Mouse (Mus musculus): ENCODE measurements around the gene Psmg3. TPM values are rescaled to one million over a fixed set of nuclear protein-coding genes. Genes with fewer than 3 reads are reported as not detected.
A peak's percentile ranks its signal among the peaks of the same experiment; 100 is the strongest.

Psmg3 gene
- polyA plus RNA-seq, 1 experiment from 2014 or later = 74.0 TPM

- H3K4me1 ChIP-seq = no peaks in the 10 kb centered on the region
- peaks cover 16% of the 10 kb centered on the region for H3K27me3 ChIP-seq (replicated peaks)
- H3K4me3 ChIP-seq = no peak overlapping the region
- no peak overlapping the region for H3K9ac ChIP-seq
- H3K36me3 ChIP-seq (replicated peaks) = no peaks in the 10 kb centered on the region
- no peak overlapping the region for H3K27ac ChIP-seq
- WGBS = 68% methylated on average over 20 of the region's 20 CpGs
- no peak overlapping the region for H3K4me2 ChIP-seq
- no peak for ATAC-seq (replicated peaks)
- no peaks in the 10 kb centered on the region for H3K9me3 ChIP-seq
These were observed 14.1 kb downstream of the Psmg3 start for GRCm38 (mm10) chr5:139812398-139813125.

- no peak overlapping the region for H3K4me3 ChIP-seq
- H3K9ac ChIP-seq = no peak overlapping the region
- H3K4me1 ChIP-seq = no peaks in the 10 kb centered on the region
- H3K36me3 ChIP-seq (replicated peaks) = no peaks in the 10 kb centered on the region
- no peak overlapping the region for H3K27ac ChIP-seq
- 80% methylated on average over 15 of the region's 15 CpGs for WGBS
- H3K4me2 ChIP-seq = no peak overlapping the region
- ATAC-seq (replicated peaks) = no peak
- no peaks in the 10 kb centered on the region for H3K9me3 ChIP-seq
- H3K27me3 ChIP-seq (replicated peaks) = peaks cover 16% of the 10 kb centered on the region
These were observed 14.8 kb downstream of the Psmg3 start for GRCm38 (mm10) chr5:139811677-139812397.

GRCm38 (mm10) chr5:139809397-139809796, 17.3 kb downstream of the Psmg3 start:
- WGBS = 61% methylated on average over 4 of the region's 4 CpGs
- ATAC-seq (replicated peaks) = no peak

GRCm38 (mm10) chr5:139805924-139806323, 20.8 kb downstream of the Psmg3 start:
- H3K27me3 ChIP-seq (replicated peaks) = no peaks in the 10 kb centered on the region
- H3K4me2 ChIP-seq = no peak overlapping the region
- H3K27ac ChIP-seq = no peak overlapping the region
- no peak overlapping the region for H3K4me3 ChIP-seq
- peaks cover 4% of the 10 kb centered on the region; the same call in 1 of the 2 replicates for H3K36me3 ChIP-seq (replicated peaks)
- no peak overlapping the region for H3K9ac ChIP-seq
- H3K4me1 ChIP-seq = peaks cover 6% of the 10 kb centered on the region; the same call in 1 of the 2 replicates
- ATAC-seq (replicated peaks) = no peak
- H3K9me3 ChIP-seq = no peaks in the 10 kb centered on the region
- 93% methylated on average over 8 of the region's 8 CpGs for WGBS

More at GRCm38 (mm10) chr5:139809397-139809796, 17.3 kb downstream of the Psmg3 start:
- Histone ChIP-seq H3K27ac (no peak overlapping the region), H3K4me2 (no peak overlapping the region), H3K4me1 (no peaks in the 10 kb centered on the region), H3K9me3 (no peaks in the 10 kb centered on the region), H3K9ac (no peak overlapping the region), H3K4me3 (no peak overlapping the region), H3K27me3 (replicated peaks) (peaks cover 12% of the 10 kb centered on the region), H3K36me3 (replicated peaks) (no peaks in the 10 kb centered on the region)

DNA sequence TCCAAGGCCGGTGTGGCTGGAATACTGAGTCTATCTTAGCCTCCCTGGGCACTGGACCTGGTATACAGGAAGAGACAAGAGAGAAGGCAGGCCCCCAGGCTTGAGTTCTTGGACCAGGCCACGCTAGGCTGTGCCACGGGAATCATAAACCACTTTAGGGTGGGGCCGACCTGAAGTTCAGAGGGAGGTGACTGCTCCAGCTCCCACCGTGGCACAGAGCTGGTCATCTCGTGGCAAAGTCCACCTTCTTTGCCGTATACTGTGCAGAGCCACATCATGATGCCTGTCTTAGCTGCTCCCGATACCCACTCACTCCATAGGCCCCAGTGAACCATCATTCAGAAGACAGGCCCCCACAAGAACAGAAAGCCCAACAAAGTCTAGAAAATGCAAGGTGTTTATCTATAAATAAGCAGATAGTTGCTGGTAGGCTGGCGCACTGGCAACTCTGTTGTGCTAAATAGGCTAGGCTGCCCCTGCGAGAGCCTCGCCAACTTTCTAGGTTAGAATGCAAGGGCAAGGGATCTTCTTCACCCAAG, 22.0 kb downstream of the Psmg3 start:
- ATAC-seq (replicated peaks) = no peak
- H3K36me3 ChIP-seq (replicated peaks) = peaks cover 12% of the 10 kb centered on the region; the same call in 1 of the 2 replicates
- no peak overlapping the region for H3K4me3 ChIP-seq
- 89% methylated on average over 11 of the region's 11 CpGs for WGBS
- H3K9ac ChIP-seq = no peak overlapping the region
- no peak overlapping the region for H3K4me2 ChIP-seq
- H3K27ac ChIP-seq = no peak overlapping the region
- H3K27me3 ChIP-seq (replicated peaks) = no peaks in the 10 kb centered on the region
- peaks cover 8% of the 10 kb centered on the region; the same call in 1 of the 2 replicates for H3K4me1 ChIP-seq
- H3K9me3 ChIP-seq = no peaks in the 10 kb centered on the region

DNA sequence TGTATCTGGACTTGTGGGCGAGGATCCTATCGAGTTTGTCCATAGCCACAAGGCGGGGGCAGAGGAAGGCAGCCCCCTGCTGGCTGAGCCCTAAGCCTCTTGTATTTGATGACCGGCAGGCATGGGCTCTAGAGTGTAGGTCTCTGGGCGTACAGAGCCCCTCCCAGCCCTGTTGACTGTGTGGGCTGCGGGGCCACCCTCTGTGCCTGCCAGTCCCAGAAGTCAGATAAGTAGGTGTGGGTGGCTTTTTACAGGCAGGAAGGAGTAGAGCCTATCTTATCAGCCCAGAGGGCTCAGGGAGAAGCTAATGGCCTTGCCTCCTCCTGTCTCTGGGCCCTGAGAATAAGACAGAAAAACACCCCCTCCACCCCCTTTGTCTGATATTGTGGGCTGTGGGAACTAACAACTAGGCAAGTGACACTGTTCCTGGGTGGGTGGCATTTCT, 22.6 kb downstream of the Psmg3 start:
- no peak for ATAC-seq (replicated peaks)
- H3K9ac ChIP-seq = no peak overlapping the region
- no peak overlapping the region for H3K27ac ChIP-seq
- 4% methylated on average over 6 of the region's 6 CpGs for WGBS
- H3K9me3 ChIP-seq = no peaks in the 10 kb centered on the region
- peaks cover 12% of the 10 kb centered on the region; the same call in 1 of the 2 replicates for H3K36me3 ChIP-seq (replicated peaks)
- H3K4me1 ChIP-seq = peaks cover 13% of the 10 kb centered on the region
- no peak overlapping the region for H3K4me3 ChIP-seq
- no peaks in the 10 kb centered on the region for H3K27me3 ChIP-seq (replicated peaks)
- H3K4me2 ChIP-seq = no peak overlapping the region

DNA sequence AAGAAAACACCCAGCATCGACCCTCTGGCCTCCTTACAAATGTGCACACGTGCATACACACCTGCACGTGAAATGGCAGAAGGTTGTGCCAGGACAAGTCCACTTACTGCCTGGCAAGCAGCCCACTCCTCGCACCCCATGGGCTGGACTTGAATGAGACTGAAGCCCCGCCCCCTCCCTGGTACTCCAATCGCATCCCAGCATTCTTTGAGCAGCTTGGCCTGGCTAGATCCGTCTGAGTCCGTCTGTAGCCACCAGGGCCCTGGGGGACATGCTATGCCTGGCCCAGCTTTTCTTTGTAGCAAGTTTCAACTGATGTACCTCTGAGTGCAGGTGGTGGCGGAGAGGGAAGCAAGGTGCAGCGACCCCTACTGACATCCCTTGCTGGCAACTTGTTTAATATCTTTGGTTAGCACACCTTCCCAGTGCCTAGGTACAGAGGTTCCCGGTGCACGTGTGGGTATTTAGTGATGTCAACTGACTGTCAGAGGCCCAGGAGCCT, 23.0 kb downstream of the Psmg3 start:
- H3K4me3 ChIP-seq = no peak overlapping the region
- H3K9ac ChIP-seq = no peak overlapping the region
- no peak overlapping the region for H3K4me2 ChIP-seq
- H3K36me3 ChIP-seq (replicated peaks) = peaks cover 12% of the 10 kb centered on the region; the same call in 1 of the 2 replicates
- H3K27ac ChIP-seq = no peak overlapping the region
- H3K4me1 ChIP-seq = peaks cover 18% of the 10 kb centered on the region
- ATAC-seq (replicated peaks) = peak; percentile 34; the same call in 1 of the 2 replicates
- WGBS = 10% methylated on average over 12 of the region's 12 CpGs
- no peaks in the 10 kb centered on the region for H3K27me3 ChIP-seq (replicated peaks)
- H3K9me3 ChIP-seq = no peaks in the 10 kb centered on the region

- Histone ChIP-seq H3K4me1 (peaks cover 23% of the 10 kb centered on the region), H3K27me3 (replicated peaks) (no peaks in the 10 kb centered on the region), H3K36me3 (replicated peaks) (peaks cover 12% of the 10 kb centered on the region; the same call in 1 of the 2 replicates), H3K4me3 (no peak overlapping the region), H3K27ac (no peak overlapping the region), H3K9ac (no peak overlapping the region), H3K9me3 (no peaks in the 10 kb centered on the region), H3K4me2 (no peak overlapping the region)
- no peak for ATAC-seq (replicated peaks)
- 81% methylated on average over 8 of the region's 8 CpGs for WGBS
These were observed 23.5 kb downstream of the Psmg3 start for GRCm38 (mm10) chr5:139803165-139803564.

DNA sequence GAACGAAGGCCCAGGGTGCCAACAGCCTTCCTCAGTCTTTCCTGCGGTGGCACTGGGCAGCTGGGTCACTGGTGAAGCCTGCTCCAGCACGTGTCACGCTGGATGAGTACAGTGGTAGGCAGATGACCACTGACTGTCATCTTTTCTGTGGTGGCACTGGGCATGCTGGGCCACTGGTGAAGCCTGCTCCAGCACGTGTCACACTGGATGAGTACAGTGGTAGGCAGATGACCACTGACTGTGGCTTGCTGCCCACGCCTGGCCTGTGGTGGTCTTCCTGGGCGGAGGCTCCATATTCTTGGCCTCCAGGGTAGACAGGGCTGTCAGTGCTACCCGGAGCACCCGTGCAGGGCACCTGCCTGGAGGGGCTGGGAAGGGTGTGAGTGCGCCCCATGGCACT, 24.8 kb downstream of the Psmg3 start:
- H3K27ac ChIP-seq = no peak overlapping the region
- no peak overlapping the region for H3K9ac ChIP-seq
- ATAC-seq (replicated peaks) = no peak
- 93% methylated on average over 10 of the region's 10 CpGs for WGBS
- peaks cover 12% of the 10 kb centered on the region; the same call in 1 of the 2 replicates for H3K36me3 ChIP-seq (replicated peaks)
- H3K4me2 ChIP-seq = no peak overlapping the region
- no peaks in the 10 kb centered on the region for H3K9me3 ChIP-seq
- H3K4me1 ChIP-seq = peaks cover 36% of the 10 kb centered on the region
- H3K4me3 ChIP-seq = no peak overlapping the region
- H3K27me3 ChIP-seq (replicated peaks) = no peaks in the 10 kb centered on the region

- 95% methylated on average over 8 of the region's 8 CpGs for WGBS
- no peaks in the 10 kb centered on the region for H3K27me3 ChIP-seq (replicated peaks)
- H3K4me3 ChIP-seq = no peak overlapping the region
- peaks cover 12% of the 10 kb centered on the region; the same call in 1 of the 2 replicates for H3K36me3 ChIP-seq (replicated peaks)
- H3K9me3 ChIP-seq = no peaks in the 10 kb centered on the region
- ATAC-seq (replicated peaks) = no peak
- no peak overlapping the region for H3K27ac ChIP-seq
- H3K9ac ChIP-seq = no peak overlapping the region
- peaks cover 42% of the 10 kb centered on the region for H3K4me1 ChIP-seq
- no peak overlapping the region for H3K4me2 ChIP-seq
These were observed 25.5 kb downstream of the Psmg3 start for GRCm38 (mm10) chr5:139801231-139801630.

GRCm38 (mm10) chr5:139799801-139800590, 26.7 kb downstream of the Psmg3 start:
- no peak for ATAC-seq (replicated peaks)

More at GRCm38 (mm10) chr5:139799801-139800590, 26.7 kb downstream of the Psmg3 start:
- Histone ChIP-seq H3K4me2 (no peak overlapping the region), H3K27ac (no peak overlapping the region), H3K4me3 (no peak overlapping the region), H3K27me3 (replicated peaks) (no peaks in the 10 kb centered on the region), H3K9ac (no peak overlapping the region), H3K4me1 (peaks cover 45% of the 10 kb centered on the region), H3K36me3 (replicated peaks) (peaks cover 12% of the 10 kb centered on the region; the same call in 1 of the 2 replicates), H3K9me3 (no peaks in the 10 kb centered on the region)
- 91% methylated on average over 33 of the region's 33 CpGs for WGBS

Data from midbrain, embryonic 15.5 days (tissue).